Mouse (Mus musculus) frontal cortex, postnatal 14 days (tissue): ENCODE data around the gene Birc5.
"Not testable (repeated sequence)": the region's sequence is repeated elsewhere in the genome, so short reads cannot be mapped to it uniquely, and the experiment has no call there.

Source experiments
- DNase-seq, 2 experiments: peaks; one replicate each; pipeline ENCODE4 v3.0.0; 2022; ENCODE audit warnings: low spot score in 2 of 2

Birc5 gene

GRCm38 (mm10) chr11:117826916-117827315, 22.1 kb upstream of the Birc5 start:
- no peak for DNase-seq

GRCm38 (mm10) chr11:117827386-117827785, 21.7 kb upstream of the Birc5 start:
- no peak for DNase-seq

- no peak for DNase-seq
Observed at GRCm38 (mm10) chr11:117828149-117828887, 20.7 kb upstream of the Birc5 start.

GRCm38 (mm10) chr11:117828888-117829604, 20.0 kb upstream of the Birc5 start:
- no peak for DNase-seq

GRCm38 (mm10) chr11:117829671-117830215, 19.3 kb upstream of the Birc5 start:
- no peak for DNase-seq

- DNase-seq, result no peak
Observed at GRCm38 (mm10) chr11:117830401-117830800, 18.6 kb upstream of the Birc5 start.

GRCm38 (mm10) chr11:117832086-117832969, 16.7 kb upstream of the Birc5 start:
- DNase-seq, result peak in 1 of 2 experiments; percentile 54

- not testable (repeated sequence) for DNase-seq
Observed at GRCm38 (mm10) chr11:117833509-117833908, 15.5 kb upstream of the Birc5 start.

- no peak for DNase-seq
Observed at GRCm38 (mm10) chr11:117834086-117834485, 15.0 kb upstream of the Birc5 start.

GRCm38 (mm10) chr11:117836306-117836705, 12.7 kb upstream of the Birc5 start:
- peak in 1 of 2 experiments; percentile 37 for DNase-seq

- no peak for DNase-seq
Observed at GRCm38 (mm10) chr11:117838572-117838971, 10.5 kb upstream of the Birc5 start.

GRCm38 (mm10) chr11:117839021-117839420, 10.0 kb upstream of the Birc5 start:
- DNase-seq, result no peak

- no peak for DNase-seq
Observed at GRCm38 (mm10) chr11:117840910-117841309, 8.1 kb upstream of the Birc5 start.

- DNase-seq, result no peak
Observed at GRCm38 (mm10) chr11:117843434-117843833, 5.6 kb upstream of the Birc5 start.

- DNase-seq, result no peak
Observed at GRCm38 (mm10) chr11:117844997-117845396, 4.1 kb upstream of the Birc5 start.

GRCm38 (mm10) chr11:117845651-117846050, 3.4 kb upstream of the Birc5 start:
- DNase-seq, result no peak

- no peak for DNase-seq
Observed at GRCm38 (mm10) chr11:117846640-117847039, 2.4 kb upstream of the Birc5 start.

GRCm38 (mm10) chr11:117847593-117848215, 1.3 kb upstream of the Birc5 start:
- DNase-seq, result no peak

- no peak for DNase-seq
Observed at GRCm38 (mm10) chr11:117848271-117848984, 623 bp upstream of the Birc5 start.

GRCm38 (mm10) chr11:117852875-117853274, 3.8 kb downstream of the Birc5 start:
- DNase-seq, result no peak

GRCm38 (mm10) chr11:117854241-117854640, 5.2 kb downstream of the Birc5 start:
- no peak for DNase-seq
